Mouse (Mus musculus) lung, postnatal 0 days (tissue): ENCODE results near the gene Art5.

ENCODE experiments used
- CTCF ChIP-seq: IDR thresholded peaks from 2 replicates; pipeline ENCODE4 v1.5.1; 2016; ENCODE audit warnings: antibody characterized with exemption, mild to moderate bottlenecking
- EP300 ChIP-seq: IDR thresholded peaks from 2 replicates; pipeline ENCODE4 v1.6.1; 2016; ENCODE audit warnings: antibody characterized with exemption, mild to moderate bottlenecking, control low read depth

- no peak for TF ChIP-seq CTCF
- TF ChIP-seq EP300: no peak
These were observed 47.1 kb downstream of the Art5 start for GRCm38 (mm10) chr7:102062203-102062602.
